Mouse (Mus musculus) MEL (cell line): ENCODE measurements at regions not wholly inside any gene's neighbourhood (a gene's known extent, or its start where the extent isn't known, plus 50 kb on each side); places are given as distances from the start of the nearest gene placed in this dataset.

Source experiments
- DNase-seq: peaks from one replicate; pipeline ENCODE4 v3.0.0; 2011; ENCODE audit warnings: low read depth, low spot score
- H3K27ac ChIP-seq: 2 replicates; pipeline ENCODE4 v1.5.1; 2012; ENCODE audit warnings: low read depth, mild to moderate bottlenecking, control low read depth, low read length, moderate library complexity; ENCODE audit not compliant: control insufficient read depth
- H3K27me3 ChIP-seq, 2 experiments: fragments of 150-350 bp in 1 of 2; sonication (generic) in 1 of 2; 2 replicates each; pipeline ENCODE4 v1.6.1; 2012; ENCODE audit warnings: low read length in 2 of 2, mild to moderate bottlenecking in 2 of 2, improper control_type of control experiment in 1 of 2, moderate library complexity in 1 of 2; ENCODE audit not compliant: insufficient read depth in 2 of 2, control insufficient read depth in 1 of 2
- H3K36me3 ChIP-seq, 2 experiments: 2 replicates each; pipeline ENCODE4 v1.6.1; 2012 to 2014; ENCODE audit warnings: low read length in 2 of 2, improper control_type of control experiment in 1 of 2, inconsistent platforms in 1 of 2, mild to moderate bottlenecking in 1 of 2; ENCODE audit not compliant: insufficient read depth in 2 of 2, control insufficient read depth in 1 of 2
- H3K4me1 ChIP-seq, 2 experiments: fragments of 150-350 bp in 1 of 2; sonication (generic) in 1 of 2; 2 replicates each; pipeline ENCODE4 v1.6.1; 2012; ENCODE audit warnings: low read length in 2 of 2, improper control_type of control experiment in 1 of 2, mild to moderate bottlenecking in 1 of 2; ENCODE audit not compliant: insufficient read depth in 2 of 2, control insufficient read depth in 1 of 2
- H3K4me3 ChIP-seq, 2 experiments: fragments of 150-350 bp in 1 of 2; sonication (generic) in 1 of 2; 2 replicates each; pipeline ENCODE4 v1.5.1; 2012; ENCODE audit warnings: low read depth in 2 of 2, low read length in 2 of 2, mild to moderate bottlenecking in 2 of 2, moderate library complexity in 2 of 2, control low read depth in 1 of 2, improper control_type of control experiment in 1 of 2; ENCODE audit not compliant: control insufficient read depth in 1 of 2, insufficient read depth in 1 of 2
- H3K79me2 ChIP-seq: 2 replicates; pipeline ENCODE4 v1.6.1; 2012; ENCODE audit warnings: mild to moderate bottlenecking, low read length, moderate library complexity; ENCODE audit not compliant: control insufficient read depth, poor library complexity, insufficient read depth
- H3K9ac ChIP-seq: 2 replicates; pipeline ENCODE4 v1.6.1; 2012; ENCODE audit warnings: low read depth, mild to moderate bottlenecking, control low read depth, low read length, moderate library complexity; ENCODE audit not compliant: control insufficient read depth, poor library complexity, severe bottlenecking
- H3K9me3 ChIP-seq: fragments of 150-350 bp; sonication (generic); replicated peaks from 2 replicates; pipeline ENCODE4 v1.6.1; 2012; ENCODE audit warnings: mild to moderate bottlenecking, low read length, improper control_type of control experiment, moderate library complexity; ENCODE audit not compliant: insufficient read depth
- BHLHE40 ChIP-seq: IDR thresholded peaks from 2 replicates; pipeline ENCODE4 v1.6.1; 2012; ENCODE audit warnings: low read depth, mild to moderate bottlenecking, inconsistent platforms, low read length, improper control_type of control experiment, borderline replicate concordance
- CTCF ChIP-seq, 3 experiments: IDR thresholded peaks in 2 of 3; conservative IDR thresholded peaks in 1 of 3; 2 replicates each; pipeline ENCODE4 v1.5.1; 2011 to 2012; ENCODE audit warnings: low read length in 3 of 3, low read depth in 2 of 3, mild to moderate bottlenecking in 2 of 3, improper control_type of control experiment in 1 of 3, inconsistent platforms in 1 of 3, mixed read lengths in 1 of 3, moderate library complexity in 1 of 3; ENCODE audit not compliant: control insufficient read depth in 1 of 3, insufficient read depth in 1 of 3, poor library complexity in 1 of 3, severe bottlenecking in 1 of 3
- E2F4 ChIP-seq: IDR thresholded peaks from 2 replicates; pipeline ENCODE4 v1.6.1; 2011; ENCODE audit warnings: low read depth, low read length, improper control_type of control experiment, borderline replicate concordance
- EP300 ChIP-seq, 2 experiments: IDR thresholded peaks; 2 replicates each; pipeline ENCODE4 v1.6.1; 2011; ENCODE audit warnings: improper control_type of control experiment in 2 of 2, low read length in 2 of 2, low read depth in 1 of 2, mild to moderate bottlenecking in 1 of 2
- GATA1 ChIP-seq: IDR thresholded peaks from 2 replicates; pipeline ENCODE4 v1.6.1; 2011; ENCODE audit warnings: low read depth, low read length, improper control_type of control experiment
- HCFC1 ChIP-seq: IDR thresholded peaks from 2 replicates; pipeline ENCODE4 v1.6.1; 2012; ENCODE audit warnings: low read depth, mild to moderate bottlenecking, inconsistent platforms, low read length, improper control_type of control experiment, moderate library complexity
- JUND ChIP-seq: IDR thresholded peaks from 2 replicates; pipeline ENCODE4 v1.6.1; 2011; ENCODE audit warnings: low read depth, mild to moderate bottlenecking, improper control_type of control experiment, low read length
- MAX ChIP-seq: IDR thresholded peaks from 2 replicates; pipeline ENCODE4 v1.6.1; 2011; ENCODE audit warnings: low read length, improper control_type of control experiment
- MEF2A ChIP-seq: IDR thresholded peaks from 2 replicates; pipeline ENCODE4 v1.6.1; 2014; ENCODE audit warnings: low read depth, mild to moderate bottlenecking, inconsistent platforms, low read length, improper control_type of control experiment; ENCODE audit not compliant: poor library complexity, insufficient replicate concordance, severe bottlenecking; ENCODE audit errors: extremely low read depth
- MXI1 ChIP-seq: IDR thresholded peaks from 2 replicates; pipeline ENCODE4 v1.6.1; 2011; ENCODE audit warnings: mild to moderate bottlenecking, low read depth, low read length, improper control_type of control experiment
- MYB ChIP-seq: IDR thresholded peaks from 2 replicates; pipeline ENCODE4 v1.6.1; 2011; ENCODE audit warnings: mild to moderate bottlenecking, low read depth, low read length, improper control_type of control experiment
- NRF1 ChIP-seq: IDR thresholded peaks from 2 replicates; pipeline ENCODE4 v1.6.1; 2014; ENCODE audit warnings: low read depth, mild to moderate bottlenecking, inconsistent platforms, low read length, improper control_type of control experiment, moderate library complexity; ENCODE audit not compliant: poor library complexity, insufficient read depth, severe bottlenecking
- POLR2A ChIP-seq, 2 experiments: IDR thresholded peaks; 2 replicates each; pipeline ENCODE4 v1.6.1; 2011 to 2012; ENCODE audit warnings: low read length in 2 of 2, mild to moderate bottlenecking in 2 of 2, control low read depth in 1 of 2, improper control_type of control experiment in 1 of 2, low read depth in 1 of 2, moderate library complexity in 1 of 2; ENCODE audit not compliant: control insufficient read depth in 1 of 2, insufficient read depth in 1 of 2, poor library complexity in 1 of 2
- POLR2AphosphoS5 ChIP-seq: IDR thresholded peaks from 2 replicates; pipeline ENCODE4 v1.6.1; 2012; ENCODE audit warnings: low read depth, borderline replicate concordance, mild to moderate bottlenecking, inconsistent platforms, low read length, moderate library complexity, mixed read lengths
- RAD21 ChIP-seq: IDR thresholded peaks from 2 replicates; pipeline ENCODE4 v1.6.1; 2011; ENCODE audit warnings: mild to moderate bottlenecking, low read depth, low read length, improper control_type of control experiment
- RCOR1 ChIP-seq: IDR thresholded peaks from 2 replicates; pipeline ENCODE4 v1.6.1; 2012; ENCODE audit warnings: low read depth, mild to moderate bottlenecking, inconsistent platforms, low read length, improper control_type of control experiment
- SIN3A ChIP-seq: IDR thresholded peaks from 2 replicates; pipeline ENCODE4 v1.6.1; 2012; ENCODE audit warnings: low read length, improper control_type of control experiment, inconsistent platforms
- TAL1 ChIP-seq: IDR thresholded peaks from 2 replicates; pipeline ENCODE4 v1.6.1; 2012; ENCODE audit warnings: mild to moderate bottlenecking, inconsistent platforms, low read length, moderate library complexity, mixed read lengths
- TBP ChIP-seq: IDR thresholded peaks from 2 replicates; pipeline ENCODE4 v1.8.0; 2011; ENCODE audit warnings: low read depth, low read length, improper control_type of control experiment
- TCF12 ChIP-seq: IDR thresholded peaks from 2 replicates; pipeline ENCODE4 v1.6.1; 2014; ENCODE audit warnings: low read depth, mild to moderate bottlenecking, inconsistent platforms, low read length, improper control_type of control experiment, moderate library complexity
- UBTF ChIP-seq: IDR thresholded peaks from 2 replicates; pipeline ENCODE4 v1.6.1; 2012; ENCODE audit warnings: low read depth, mild to moderate bottlenecking, inconsistent platforms, low read length, improper control_type of control experiment, moderate library complexity, borderline replicate concordance; ENCODE audit not compliant: insufficient read depth
- USF1 ChIP-seq: IDR thresholded peaks from 2 replicates; pipeline ENCODE4 v1.6.1; 2014; ENCODE audit warnings: low read depth, mild to moderate bottlenecking, inconsistent platforms, low read length, improper control_type of control experiment, moderate library complexity
- ZKSCAN1 ChIP-seq: IDR thresholded peaks from 2 replicates; pipeline ENCODE4 v1.6.1; 2012; ENCODE audit warnings: low read depth, mild to moderate bottlenecking, inconsistent platforms, low read length, improper control_type of control experiment, moderate library complexity
- ZMIZ1 ChIP-seq: IDR thresholded peaks from 2 replicates; pipeline ENCODE4 v1.6.1; 2012; ENCODE audit warnings: low read depth, mild to moderate bottlenecking, inconsistent platforms, low read length, improper control_type of control experiment, moderate library complexity

GRCm38 (mm10) chr11:19670853-19671530 is 253.2 kb upstream of the Spred2 start:
- H3K4me1 ChIP-seq: no peaks in the 10 kb centered on the region
- H3K27me3 ChIP-seq: peaks cover 0 to 4% of the 10 kb centered on the region in 2 experiments
- no peaks in the 10 kb centered on the region for H3K9me3 ChIP-seq
- DNase-seq: no peak
- no peak overlapping the region for H3K9ac ChIP-seq
- H3K79me2 ChIP-seq: no peaks in the 10 kb centered on the region
- H3K4me3 ChIP-seq: no peak overlapping the region
- TF ChIP-seq TCF12: no peak
- TF ChIP-seq, all 39 proteins: peak for 0
- no peaks in the 10 kb centered on the region for H3K36me3 ChIP-seq
- no peak overlapping the region for H3K27ac ChIP-seq

GRCm38 (mm10) chr11:19673012-19673411 is 251.2 kb upstream of the Spred2 start:
- peaks cover 0 to 3% of the 10 kb centered on the region in 2 experiments; a peak in 2 of 4 replicates for H3K27me3 ChIP-seq
- H3K9me3 ChIP-seq: no peaks in the 10 kb centered on the region
- H3K27ac ChIP-seq: no peak overlapping the region
- H3K4me1 ChIP-seq: no peaks in the 10 kb centered on the region
- H3K36me3 ChIP-seq: no peaks in the 10 kb centered on the region
- H3K4me3 ChIP-seq: no peak overlapping the region
- no peak for DNase-seq
- no peak overlapping the region for H3K9ac ChIP-seq
- no peaks in the 10 kb centered on the region for H3K79me2 ChIP-seq
- TF ChIP-seq E2F4 (no peak), UBTF (no peak), CTCF (IDR thresholded peaks at IDR 0.05 in 2 of 3, conservative IDR thresholded peaks at IDR 0.05 in 1 of 3; ENCODE audit: control insufficient read depth in 1 of 3, insufficient read depth in 1 of 3, low read depth in 2 of 3, low read length in 3 of 3, poor library complexity in 1 of 3, severe bottlenecking in 1 of 3) (no peak), ZMIZ1 (no peak), BHLHE40 (no peak), POLR2AphosphoS5 (no peak), EP300 (IDR thresholded peaks at IDR 0.05; ENCODE audit: low read depth in 1 of 2, low read length in 2 of 2) (no peak), TCF12 (no peak), USF1 (no peak), ZKSCAN1 (no peak), GATA1 (no peak)

GRCm38 (mm10) chr11:19676514-19676913 is 247.7 kb upstream of the Spred2 start:
- Histone ChIP-seq H3K27ac (no peak overlapping the region), H3K9ac (no peak overlapping the region), H3K79me2 (no peaks in the 10 kb centered on the region), H3K36me3 (no peaks in the 10 kb centered on the region), H3K4me1 (no peaks in the 10 kb centered on the region), H3K27me3 (peaks cover 3 to 5% of the 10 kb centered on the region in 2 experiments; a peak in 3 of 4 replicates), H3K9me3 (no peaks in the 10 kb centered on the region), H3K4me3 (no peak overlapping the region)
- DNase-seq: no peak
- TF ChIP-seq MYB (no peak), EP300 (IDR thresholded peaks at IDR 0.05; ENCODE audit: low read depth in 1 of 2, low read length in 2 of 2) (no peak), SIN3A (no peak), POLR2A (IDR thresholded peaks at IDR 0.05; ENCODE audit: control insufficient read depth in 1 of 2, insufficient read depth in 1 of 2, low read depth in 1 of 2, low read length in 2 of 2, poor library complexity in 1 of 2) (no peak), MEF2A (no peak), TBP (no peak), NRF1 (no peak), MAX (no peak), RAD21 (no peak), USF1 (no peak), CTCF (IDR thresholded peaks at IDR 0.05 in 2 of 3, conservative IDR thresholded peaks at IDR 0.05 in 1 of 3; ENCODE audit: control insufficient read depth in 1 of 3, insufficient read depth in 1 of 3, low read depth in 2 of 3, low read length in 3 of 3, poor library complexity in 1 of 3, severe bottlenecking in 1 of 3) (no peak), TAL1 (no peak), HCFC1 (no peak), GATA1 (no peak), JUND (no peak), MXI1 (no peak), RCOR1 (no peak)
